Mouse (Mus musculus) liver, embryonic 14.5 days (tissue): Measurements from ENCODE around the gene Hdgf.

ENCODE experiments used
- CTCF ChIP-seq: IDR thresholded peaks from 2 replicates; pipeline ENCODE4 v1.5.1; 2016; ENCODE audit warnings: antibody characterized with exemption, low read depth, control low read depth
- EP300 ChIP-seq: IDR thresholded peaks from 2 replicates; pipeline ENCODE4 v1.6.1; 2016; ENCODE audit warnings: antibody characterized with exemption, low read depth

DNA sequence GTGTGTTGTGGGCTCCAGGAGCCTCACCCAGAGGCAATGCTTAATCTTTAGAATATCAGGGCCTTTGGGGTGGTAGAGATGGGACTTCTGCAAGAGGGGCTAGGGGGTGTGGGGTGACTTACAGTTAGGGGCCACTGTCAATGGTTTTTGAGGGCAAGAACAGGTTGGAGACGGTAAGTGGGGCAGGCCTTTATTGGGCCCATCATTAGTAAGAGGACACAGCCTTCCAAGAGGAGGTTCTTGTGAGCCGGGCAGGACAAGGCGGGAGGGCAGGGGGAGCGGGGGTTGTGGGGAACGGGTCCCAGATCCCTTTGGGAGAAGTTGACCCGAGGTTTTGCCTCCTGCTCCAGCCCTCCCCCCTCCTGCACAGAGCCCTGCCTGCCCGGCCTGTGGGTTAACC, 7.4 kb downstream of the Hdgf start:
- TF ChIP-seq EP300, result no peak
- TF ChIP-seq CTCF, result no peak
